Mouse (Mus musculus): ENCODE data around the gene Krt72. TPM values are rescaled to one million over a fixed set of nuclear protein-coding genes. Genes with fewer than 3 reads are reported as not detected.

Krt72 gene
- polyA plus RNA-seq (2012; rRNA removed), result not detected in 2 replicates

DNA sequence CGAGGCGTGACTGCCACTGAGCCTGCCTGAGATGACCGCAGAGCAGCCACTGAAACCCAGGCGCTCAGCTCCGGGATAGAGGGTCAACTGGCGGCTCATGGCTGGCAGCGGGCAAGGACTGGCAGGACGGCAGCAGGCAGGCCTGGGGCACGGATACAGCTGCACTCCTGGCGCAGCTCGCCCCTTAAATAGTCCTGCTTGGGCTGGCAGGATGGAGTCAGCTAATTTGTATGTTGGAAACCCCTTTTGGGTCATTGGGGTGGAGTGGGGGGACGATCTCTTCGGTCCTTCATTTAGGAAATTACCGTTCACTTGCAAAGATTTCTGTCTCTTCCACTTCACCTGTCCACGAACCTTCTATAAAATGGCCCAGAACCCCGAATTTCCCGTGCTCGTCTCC, at the start of gene Krt72:
Gene Krt72, minus strand, starts transcription at position 101 of the 400 bp plus-strand sequence.
- WGBS, result 88% methylated on average over 18 of the region's 18 CpGs
- H3K4me1 ChIP-seq (ENCODE audit: control insufficient read depth, insufficient read depth, insufficient read length), result no peaks in the 10 kb centered on the region
- H3K27me3 ChIP-seq (ENCODE audit: control insufficient read depth, insufficient read depth, low read length), result no peaks in the 10 kb centered on the region
- TF ChIP-seq POLR2A (IDR thresholded peaks at IDR 0.05; ENCODE audit: low read depth, low read length) (no peak), CTCF (IDR thresholded peaks at IDR 0.05; ENCODE audit: extremely low read depth, insufficient read depth, insufficient read length, insufficient replicate concordance) (no peak)
- no peak within 1 kb of the TSS for H3K4me3 ChIP-seq (ENCODE audit: extremely low read depth, insufficient read depth, insufficient read length)
- no peak for DNase-seq (ENCODE audit: low read depth in 1 of 2, low spot score in 2 of 2)
- H3K36me3 ChIP-seq (ENCODE audit: control insufficient read depth, insufficient read depth, low read length), result no peaks in the 10 kb centered on the region
- no peak within 1 kb of the TSS for H3K27ac ChIP-seq (ENCODE audit: insufficient read depth, low read length)

DNA sequence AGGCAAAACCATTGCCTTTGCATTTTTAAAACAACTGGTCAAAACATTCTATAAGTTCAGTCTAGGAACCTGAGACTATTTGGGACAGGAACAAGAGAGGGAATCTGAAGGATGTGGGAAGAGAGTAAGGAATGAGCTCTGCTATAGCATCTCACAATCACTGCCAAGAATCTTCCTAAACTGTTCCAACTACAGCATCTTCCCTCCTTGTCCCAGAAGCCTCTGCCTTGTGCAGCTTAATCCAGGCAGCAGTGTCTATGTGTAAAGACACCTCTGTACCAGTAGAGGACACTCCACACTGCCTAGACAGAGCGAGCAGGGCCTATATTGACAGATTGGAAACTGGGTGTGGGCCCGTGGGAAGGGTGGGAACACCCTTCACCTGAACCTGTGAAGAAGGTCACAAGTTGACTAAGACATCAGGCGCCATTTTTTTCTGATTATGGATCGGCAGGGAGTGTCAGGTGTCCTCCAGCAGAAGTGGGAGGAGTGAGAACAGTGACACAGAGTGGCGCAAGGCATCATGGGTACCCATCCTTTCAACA, 48.6 kb upstream of the Krt72 start:
- Histone ChIP-seq H3K27me3 (ENCODE audit: control insufficient read depth, insufficient read depth, low read length) (no peaks in the 10 kb centered on the region), H3K27ac (ENCODE audit: insufficient read depth, low read length) (no peak overlapping the region), H3K4me1 (ENCODE audit: control insufficient read depth, insufficient read depth, insufficient read length) (no peaks in the 10 kb centered on the region), H3K36me3 (ENCODE audit: control insufficient read depth, insufficient read depth, low read length) (no peaks in the 10 kb centered on the region), H3K4me3 (ENCODE audit: extremely low read depth, insufficient read depth, insufficient read length) (no peak overlapping the region)
- whole genome bisulfite sequencing, result 60% methylated on average over 5 of the region's 5 CpGs
- TF ChIP-seq CTCF (IDR thresholded peaks at IDR 0.05; ENCODE audit: extremely low read depth, insufficient read depth, insufficient read length, insufficient replicate concordance) (no peak), POLR2A (IDR thresholded peaks at IDR 0.05; ENCODE audit: low read depth, low read length) (no peak)
- no peak for DNase-seq (ENCODE audit: low read depth in 1 of 2, low spot score in 2 of 2)

DNA sequence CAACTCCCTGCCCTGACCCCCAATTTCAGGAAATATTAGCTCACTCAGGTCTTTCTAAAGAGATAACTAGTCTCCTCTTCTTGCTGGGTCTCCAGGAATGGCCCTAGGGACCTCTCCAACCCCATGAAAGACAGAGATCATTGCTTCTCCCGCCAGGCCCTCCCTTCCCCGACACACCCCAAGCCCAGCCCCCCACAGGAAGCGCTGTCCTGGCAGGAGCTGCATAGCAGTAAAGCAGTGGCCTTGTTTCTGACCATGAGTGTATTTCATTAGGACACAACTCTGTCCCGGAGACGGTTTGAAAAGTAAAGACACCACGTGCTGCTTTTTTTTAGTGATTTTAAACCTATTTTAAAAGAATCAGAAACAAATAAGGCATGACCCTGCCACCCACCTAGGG, 46.9 kb upstream of the Krt72 start:
- WGBS, result 48% methylated on average over 6 of the region's 6 CpGs
- Histone ChIP-seq H3K27ac (ENCODE audit: insufficient read depth, low read length) (no peak overlapping the region), H3K4me3 (ENCODE audit: extremely low read depth, insufficient read depth, insufficient read length) (no peak overlapping the region), H3K27me3 (ENCODE audit: control insufficient read depth, insufficient read depth, low read length) (no peaks in the 10 kb centered on the region), H3K36me3 (ENCODE audit: control insufficient read depth, insufficient read depth, low read length) (no peaks in the 10 kb centered on the region), H3K4me1 (ENCODE audit: control insufficient read depth, insufficient read depth, insufficient read length) (no peaks in the 10 kb centered on the region)
- no peak for TF ChIP-seq CTCF (IDR thresholded peaks at IDR 0.05; ENCODE audit: extremely low read depth, insufficient read depth, insufficient read length, insufficient replicate concordance)
- TF ChIP-seq POLR2A (IDR thresholded peaks at IDR 0.05; ENCODE audit: low read depth, low read length), result no peak
- DNase-seq (ENCODE audit: low read depth in 1 of 2, low spot score in 2 of 2), result no peak

DNA sequence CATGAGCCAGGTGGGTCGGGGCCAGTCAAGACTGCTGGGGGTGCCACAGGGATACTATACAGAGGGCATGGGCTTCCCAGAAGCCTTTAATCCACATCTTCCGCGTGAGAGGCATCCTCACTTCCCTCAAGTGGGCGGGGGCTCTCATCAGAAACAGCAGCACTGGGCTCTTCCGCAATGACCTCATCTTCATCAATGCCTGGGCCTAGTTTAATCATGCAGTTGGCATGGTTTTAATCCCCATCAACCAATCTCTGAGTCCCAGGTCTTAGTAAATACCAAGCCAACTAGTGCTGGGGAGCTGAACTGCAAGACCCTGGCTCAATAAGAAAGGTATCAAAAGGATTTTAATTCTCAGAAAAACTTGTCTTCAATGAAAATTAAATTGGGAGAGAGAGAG, 43.2 kb upstream of the Krt72 start:
- no peaks in the 10 kb centered on the region for H3K27me3 ChIP-seq (ENCODE audit: control insufficient read depth, insufficient read depth, low read length)
- TF ChIP-seq CTCF (IDR thresholded peaks at IDR 0.05; ENCODE audit: extremely low read depth, insufficient read depth, insufficient read length, insufficient replicate concordance), result no peak
- no peak for TF ChIP-seq POLR2A (IDR thresholded peaks at IDR 0.05; ENCODE audit: low read depth, low read length)
- H3K4me1 ChIP-seq (ENCODE audit: control insufficient read depth, insufficient read depth, insufficient read length), result no peaks in the 10 kb centered on the region
- no peak overlapping the region for H3K4me3 ChIP-seq (ENCODE audit: extremely low read depth, insufficient read depth, insufficient read length)
- H3K36me3 ChIP-seq (ENCODE audit: control insufficient read depth, insufficient read depth, low read length), result no peaks in the 10 kb centered on the region
- DNase-seq (ENCODE audit: low read depth in 1 of 2, low spot score in 2 of 2), result no peak
- 73% methylated on average over 5 of the region's 5 CpGs for WGBS
- no peak overlapping the region for H3K27ac ChIP-seq (ENCODE audit: insufficient read depth, low read length)

DNA sequence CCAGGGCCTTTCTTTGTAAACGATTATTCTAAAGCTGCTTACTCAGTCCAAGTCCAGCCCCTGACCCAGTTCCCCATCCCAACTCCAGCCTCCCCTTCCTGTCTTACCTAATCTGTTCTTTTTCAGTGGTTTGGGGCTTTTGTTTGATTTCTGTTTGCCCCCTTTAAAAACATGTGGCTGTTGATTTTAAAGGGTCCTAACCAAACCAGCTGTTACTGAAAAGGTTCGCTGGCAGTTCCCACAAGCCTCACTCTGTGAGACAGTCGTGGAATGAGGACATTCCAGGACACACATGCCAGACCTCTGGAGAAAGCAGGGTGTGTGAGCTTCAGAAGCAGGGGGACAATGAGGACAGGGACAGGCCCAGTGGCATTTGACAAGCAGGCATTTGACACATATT, 35.5 kb upstream of the Krt72 start:
- H3K27me3 ChIP-seq (ENCODE audit: control insufficient read depth, insufficient read depth, low read length), result no peaks in the 10 kb centered on the region
- H3K4me1 ChIP-seq (ENCODE audit: control insufficient read depth, insufficient read depth, insufficient read length), result no peaks in the 10 kb centered on the region
- DNase-seq (ENCODE audit: low read depth in 1 of 2, low spot score in 2 of 2), result no peak
- H3K27ac ChIP-seq (ENCODE audit: insufficient read depth, low read length), result no peak overlapping the region
- TF ChIP-seq CTCF (IDR thresholded peaks at IDR 0.05; ENCODE audit: extremely low read depth, insufficient read depth, insufficient read length, insufficient replicate concordance), result no peak
- TF ChIP-seq POLR2A (IDR thresholded peaks at IDR 0.05; ENCODE audit: low read depth, low read length), result no peak
- no peak overlapping the region for H3K4me3 ChIP-seq (ENCODE audit: extremely low read depth, insufficient read depth, insufficient read length)
- WGBS, result 26% methylated on average over 3 of the region's 3 CpGs
- H3K36me3 ChIP-seq (ENCODE audit: control insufficient read depth, insufficient read depth, low read length), result no peaks in the 10 kb centered on the region

DNA sequence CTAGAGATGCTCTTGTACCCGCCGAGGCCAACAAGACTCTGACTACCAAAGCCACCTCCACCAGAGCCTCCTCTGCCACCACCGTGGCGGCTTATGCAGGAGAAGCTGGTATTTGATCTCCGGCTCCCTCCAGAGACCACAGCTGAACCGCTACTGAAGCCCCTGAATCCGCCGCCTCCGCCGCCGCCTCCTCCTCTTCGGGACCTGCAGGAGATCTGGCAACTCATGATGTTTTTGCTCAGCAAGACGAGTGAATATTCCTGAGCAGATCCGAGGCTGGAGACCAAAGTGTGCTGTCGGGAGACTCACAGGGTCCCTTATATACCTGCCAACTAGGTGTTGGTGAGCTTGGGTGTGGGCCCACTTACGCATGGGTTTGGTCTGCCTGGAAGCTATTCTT, 31.6 kb upstream of the Krt72 start, which contains the start of gene Krt2:
Gene Krt2, minus strand, starts transcription at position 295 of the 400 bp plus-strand sequence.
- no peak for DNase-seq (ENCODE audit: low read depth in 1 of 2, low spot score in 2 of 2)
- Histone ChIP-seq H3K27ac (ENCODE audit: insufficient read depth, low read length) (no peak within 1 kb of the TSS), H3K4me3 (ENCODE audit: extremely low read depth, insufficient read depth, insufficient read length) (no peak within 1 kb of the TSS), H3K27me3 (ENCODE audit: control insufficient read depth, insufficient read depth, low read length) (no peaks in the 10 kb centered on the region), H3K36me3 (ENCODE audit: control insufficient read depth, insufficient read depth, low read length) (no peaks in the 10 kb centered on the region), H3K4me1 (ENCODE audit: control insufficient read depth, insufficient read depth, insufficient read length) (no peaks in the 10 kb centered on the region)
- 77% methylated on average over 16 of the region's 16 CpGs for WGBS
- no peak for TF ChIP-seq POLR2A (IDR thresholded peaks at IDR 0.05; ENCODE audit: low read depth, low read length)
- no peak for TF ChIP-seq CTCF (IDR thresholded peaks at IDR 0.05; ENCODE audit: extremely low read depth, insufficient read depth, insufficient read length, insufficient replicate concordance)

DNA sequence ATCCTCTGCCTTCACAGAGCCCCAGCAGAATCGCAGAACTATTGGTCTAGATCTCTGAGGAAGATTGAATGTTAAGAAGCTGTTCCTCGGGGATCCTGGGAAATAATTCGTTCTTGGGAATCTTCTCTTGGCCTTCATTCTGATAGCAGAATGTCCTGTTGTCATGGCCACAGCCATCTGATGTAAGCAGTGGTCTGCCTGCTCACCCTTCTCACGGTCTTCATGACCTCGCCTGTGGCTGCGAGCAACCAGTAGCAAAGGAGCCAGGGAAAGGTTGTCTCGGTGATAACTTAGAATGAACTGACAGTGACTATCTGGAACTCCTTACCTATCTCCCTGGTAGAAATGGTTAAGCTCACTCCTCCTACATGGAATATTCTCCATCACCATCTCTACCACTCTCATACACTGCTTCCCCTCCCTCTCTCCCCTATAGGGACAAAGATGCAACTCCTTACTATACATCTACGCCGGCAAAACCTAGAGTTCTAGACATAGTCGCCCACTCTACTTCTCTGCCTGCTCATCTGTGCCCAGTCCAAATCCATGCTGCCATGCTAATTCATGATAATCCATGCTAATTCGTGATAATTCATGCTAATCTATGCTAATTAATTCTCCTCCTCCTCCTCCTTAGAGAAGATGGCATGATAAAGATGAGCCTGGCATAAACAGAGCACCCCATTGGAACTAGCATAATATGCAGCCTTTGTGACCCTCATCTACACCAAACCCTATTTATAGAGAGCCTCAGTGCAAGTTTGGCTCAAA, 17.0 kb upstream of the Krt72 start:
- H3K36me3 ChIP-seq (ENCODE audit: control insufficient read depth, insufficient read depth, low read length), result no peaks in the 10 kb centered on the region

More for the DNA sequence above, 17.0 kb upstream of the Krt72 start:
- TF ChIP-seq CTCF (IDR thresholded peaks at IDR 0.05; ENCODE audit: extremely low read depth, insufficient read depth, insufficient read length, insufficient replicate concordance) (no peak), POLR2A (IDR thresholded peaks at IDR 0.05; ENCODE audit: low read depth, low read length) (no peak)
- Histone ChIP-seq H3K4me3 (ENCODE audit: extremely low read depth, insufficient read depth, insufficient read length) (no peak overlapping the region), H3K27ac (ENCODE audit: insufficient read depth, low read length) (no peak overlapping the region), H3K27me3 (ENCODE audit: control insufficient read depth, insufficient read depth, low read length) (no peaks in the 10 kb centered on the region), H3K4me1 (ENCODE audit: control insufficient read depth, insufficient read depth, insufficient read length) (no peaks in the 10 kb centered on the region)
- DNase-seq (ENCODE audit: low read depth in 1 of 2, low spot score in 2 of 2), result no peak
- WGBS, result 74% methylated on average over 11 of the region's 11 CpGs
